Mouse (Mus musculus) lung, embryonic 14.5 days (tissue): Measurements from ENCODE around the gene Tmem184b. TPM values are rescaled to one million over a fixed set of nuclear protein-coding genes. Genes with fewer than 3 reads are reported as not detected.

Experiments used
- ATAC-seq: fragments of 200-750 bp; cut with Nextera tagmentation; 2 replicates; pipeline ENCODE4 v1.8.0; 2017; ENCODE audit warnings: mild to moderate bottlenecking, moderate TSS enrichment, moderate library complexity; ENCODE audit not compliant: insufficient read depth
- DNase-seq: peaks from one replicate; pipeline ENCODE4 v3.0.0-alpha.2; 2015
- H3K27ac ChIP-seq: fragments of 300-500 bp; sonication (generic); 2 replicates; pipeline ENCODE4 v1.5.1; 2014; ENCODE audit warnings: low read depth, mild to moderate bottlenecking, moderate library complexity
- H3K27me3 ChIP-seq: fragments of 300-500 bp; sonication (generic); 2 replicates; pipeline ENCODE4 v1.6.1; 2014; ENCODE audit warnings: low read length, control low read depth; ENCODE audit not compliant: insufficient read depth
- H3K36me3 ChIP-seq: fragments of 300-500 bp; sonication (generic); 2 replicates; pipeline ENCODE4 v1.6.1; 2014; ENCODE audit warnings: control low read depth; ENCODE audit not compliant: insufficient read depth
- H3K4me1 ChIP-seq: fragments of 300-500 bp; sonication (generic); 2 replicates; pipeline ENCODE4 v1.6.1; 2014; ENCODE audit warnings: antibody characterized with exemption, control low read depth; ENCODE audit not compliant: insufficient read depth
- H3K4me2 ChIP-seq: fragments of 300-500 bp; sonication (generic); 2 replicates; pipeline ENCODE4 v1.6.1; 2014; ENCODE audit warnings: mild to moderate bottlenecking
- H3K4me3 ChIP-seq: fragments of 300-500 bp; sonication (generic); 2 replicates; pipeline ENCODE4 v1.5.1; 2014; ENCODE audit warnings: low read depth, low read length
- H3K9ac ChIP-seq: fragments of 300-500 bp; sonication (generic); 2 replicates; pipeline ENCODE4 v1.6.1; 2014
- H3K9me3 ChIP-seq: fragments of 300-500 bp; sonication (generic); 2 replicates; pipeline ENCODE4 v1.6.1; 2016; ENCODE audit warnings: low read depth, low read length, control low read depth
- CTCF ChIP-seq: IDR thresholded peaks from 2 replicates; pipeline ENCODE4 v1.5.1; 2016; ENCODE audit warnings: antibody characterized with exemption, low read depth
- WGBS: fragments of 180-500 bp; shearing (Covaris S2); extraction: QIAGEN DNeasy Blood & Tissue Kit; methylation state at CpG from one replicate; pipeline ENCODE4 v1.1.7; 2014; 5-methylcytosine and 5-hydroxymethylcytosine counted together
- polyA plus RNA-seq: library from polyadenylated mRNA; unstranded; fragments of >200 nt; fragmentation: Nextera tagmentation; extraction: Ambion mirVana; gene quantifications from 2 replicates; pipeline ENCODE4 v1.2.1, GENCODE M21; 2014

Gene Tmem184b
- polyA plus RNA-seq, 1 experiment from 2014 or later, result 77.3 TPM

DNA sequence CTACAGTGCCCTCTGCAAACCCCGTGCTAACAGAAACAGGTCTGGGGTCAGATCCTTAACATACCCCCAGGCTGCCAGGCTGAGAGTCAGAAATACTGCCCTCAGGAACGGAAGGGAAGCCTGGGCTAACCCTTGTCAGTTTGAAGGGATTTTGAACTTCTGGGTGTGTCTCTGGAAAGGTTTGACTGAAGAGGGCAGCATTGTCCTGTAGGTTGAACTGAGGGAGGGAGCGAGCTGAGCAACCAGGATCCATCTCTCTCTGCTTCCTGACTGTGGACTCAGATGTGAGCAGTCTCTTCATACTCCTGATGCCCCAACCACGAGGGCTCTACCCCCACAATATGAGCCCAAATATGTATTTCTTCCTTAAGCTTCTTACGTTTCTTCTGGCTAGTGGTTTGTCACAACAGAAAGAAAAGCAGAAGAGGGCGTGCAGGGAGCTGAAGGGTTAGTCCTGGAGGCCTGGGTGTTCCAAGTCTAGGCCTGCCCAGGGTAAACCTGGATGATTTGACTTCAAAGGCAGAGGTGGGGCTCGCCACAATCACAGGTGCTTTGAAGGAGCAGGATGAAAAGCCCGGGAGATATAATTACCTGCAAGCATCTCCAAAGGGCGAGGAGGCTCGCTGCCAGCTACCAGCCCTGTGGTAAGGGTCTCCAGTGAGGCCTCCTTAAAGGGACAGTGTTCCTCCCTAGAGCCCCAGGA is 8.1 kb upstream of the Tmem184b start:
- 72% methylated on average over 10 of the region's 10 CpGs for WGBS
- no peaks in the 10 kb centered on the region for H3K9me3 ChIP-seq
- H3K27me3 ChIP-seq, result no peaks in the 10 kb centered on the region
- no peak overlapping the region for H3K9ac ChIP-seq
- peak; percentile 34 for DNase-seq
- peaks cover 5% of the 10 kb centered on the region; the same call in 1 of the 2 replicates for H3K36me3 ChIP-seq
- H3K4me2 ChIP-seq, result no peak overlapping the region
- H3K4me1 ChIP-seq, result no peaks in the 10 kb centered on the region
- no peak overlapping the region for H3K4me3 ChIP-seq
- peak; percentile 36; the same call in 1 of the 2 replicates for TF ChIP-seq CTCF
- no peak for ATAC-seq
- H3K27ac ChIP-seq, result no peak overlapping the region

DNA sequence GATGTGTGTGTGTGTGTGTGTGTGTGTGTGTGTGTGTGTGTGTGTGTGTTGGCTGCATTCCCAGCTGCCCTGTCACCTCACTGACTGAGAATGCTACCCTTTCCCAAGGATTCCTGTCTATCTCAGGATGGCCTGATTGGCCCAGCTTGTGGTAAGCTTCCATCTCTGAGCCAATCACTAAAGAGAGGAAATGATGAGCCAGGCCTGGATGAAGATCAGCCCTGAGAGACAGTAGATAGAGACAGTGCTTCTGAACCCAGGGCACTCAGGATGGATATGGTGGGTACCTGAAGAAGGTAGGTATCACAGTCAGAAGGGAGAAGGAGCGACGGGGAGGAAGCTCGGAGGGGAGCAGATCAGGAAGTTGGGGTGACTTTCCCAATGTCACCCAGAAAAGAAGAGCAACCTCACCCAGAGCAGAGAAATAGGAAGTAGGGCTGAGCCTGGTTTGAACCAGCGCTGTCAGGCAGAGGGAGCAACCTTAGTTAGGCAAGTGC is 5.8 kb upstream of the Tmem184b start:
- peak; percentile 58 for DNase-seq
- Histone ChIP-seq H3K9ac (no peak overlapping the region), H3K4me2 (no peak overlapping the region)

DNA sequence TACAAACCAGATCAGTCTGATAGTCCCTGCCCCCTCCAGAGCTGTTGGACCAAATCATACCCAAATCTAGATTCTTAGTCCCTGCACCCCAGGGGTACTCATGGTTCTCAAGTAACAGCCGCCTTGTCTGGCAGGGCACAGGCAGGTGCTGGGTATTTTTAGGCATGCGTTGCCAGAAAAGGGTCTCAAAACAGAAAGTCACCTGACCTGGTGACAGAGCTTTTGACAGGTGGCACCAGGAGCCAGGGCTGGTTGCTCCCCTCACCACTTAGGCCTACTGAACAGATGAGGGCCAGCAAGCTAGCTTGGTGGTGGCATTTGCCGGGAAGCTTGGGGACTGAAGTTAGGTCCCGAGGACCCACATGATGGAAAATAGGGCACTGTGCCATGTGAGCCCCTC is 3.2 kb upstream of the Tmem184b start:
- Histone ChIP-seq H3K27ac (no peak overlapping the region), H3K27me3 (no peaks in the 10 kb centered on the region), H3K36me3 (no peaks in the 10 kb centered on the region), H3K9me3 (no peaks in the 10 kb centered on the region), H3K9ac (no peak overlapping the region), H3K4me3 (no peak overlapping the region), H3K4me1 (peaks cover 7% of the 10 kb centered on the region), H3K4me2 (no peak overlapping the region)
- 80% methylated on average over 4 of the region's 4 CpGs for WGBS
- ATAC-seq, result no peak
- no peak for TF ChIP-seq CTCF
- no peak for DNase-seq

More for the DNA sequence above, 5.8 kb upstream of the Tmem184b start:
- Histone ChIP-seq H3K4me1 (no peaks in the 10 kb centered on the region), H3K9me3 (no peaks in the 10 kb centered on the region), H3K4me3 (no peak overlapping the region), H3K27me3 (no peaks in the 10 kb centered on the region), H3K36me3 (no peaks in the 10 kb centered on the region), H3K27ac (no peak overlapping the region)
- WGBS, result 88% methylated on average over 4 of the region's 4 CpGs
- ATAC-seq, result peak; percentile 67; the same call in 1 of the 2 replicates
- no peak for TF ChIP-seq CTCF

DNA sequence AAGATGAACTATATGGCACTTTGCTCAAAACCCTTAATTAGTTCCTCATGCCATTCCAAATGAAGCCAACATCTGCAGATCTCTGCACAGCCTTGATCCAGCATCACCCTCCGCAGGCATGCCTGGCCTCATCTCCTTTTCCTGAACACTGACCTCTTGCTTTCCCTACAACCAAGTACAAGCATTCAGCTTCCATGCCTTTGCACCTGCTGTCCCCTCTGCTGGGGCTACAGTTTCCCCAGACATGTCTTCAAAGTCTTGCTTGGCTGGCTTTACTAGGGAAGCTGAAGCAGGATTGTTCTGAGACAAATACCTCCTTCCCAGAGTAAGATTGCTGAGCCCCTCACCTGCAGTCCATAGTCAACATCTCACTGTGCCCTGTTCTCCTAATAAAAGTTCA is 908 bp upstream of the Tmem184b start:
- WGBS, result 68% methylated on average over 1 of the region's 1 CpGs
- Histone ChIP-seq H3K4me3 (no peak overlapping the region), H3K27ac (no peak overlapping the region), H3K27me3 (no peaks in the 10 kb centered on the region), H3K4me1 (peaks cover 29% of the 10 kb centered on the region), H3K9ac (no peak overlapping the region), H3K36me3 (no peaks in the 10 kb centered on the region), H3K9me3 (no peaks in the 10 kb centered on the region), H3K4me2 (no peak overlapping the region)
- no peak for TF ChIP-seq CTCF
- no peak for ATAC-seq
- no peak for DNase-seq

DNA sequence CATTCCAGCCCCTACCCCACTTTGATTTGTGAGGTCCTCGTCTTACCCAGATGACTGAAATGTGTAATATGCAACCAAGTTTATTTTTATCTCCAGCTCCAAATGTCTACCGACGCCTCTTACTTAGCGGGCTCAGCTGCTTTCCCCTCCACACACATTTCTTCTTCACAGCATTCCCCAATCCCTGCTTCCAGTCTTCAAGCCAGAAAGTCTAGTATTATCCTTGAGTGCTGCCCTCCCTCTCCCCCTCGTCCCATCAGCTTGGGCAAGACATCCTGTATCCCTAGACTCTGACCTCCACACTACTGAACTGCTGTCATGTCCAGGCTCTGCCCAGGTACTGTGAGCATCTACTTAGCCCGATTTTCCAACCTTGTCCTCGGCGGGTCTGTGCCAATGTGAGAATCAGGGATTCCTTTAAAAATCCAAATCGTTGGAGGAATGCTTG is 418 bp upstream of the Tmem184b start:
- H3K27ac ChIP-seq, result peak overlapping the region; percentile 85; the same call in 1 of the 2 replicates
- H3K9me3 ChIP-seq, result no peaks in the 10 kb centered on the region
- ATAC-seq (peak; percentile 9; the same call in 1 of the 2 replicates), DNase-seq (peak; percentile 44)
- H3K9ac ChIP-seq, result peak overlapping the region; percentile 87
- H3K4me1 ChIP-seq, result peaks cover 32% of the 10 kb centered on the region
- no peak for TF ChIP-seq CTCF
- no peaks in the 10 kb centered on the region for H3K27me3 ChIP-seq
- no peaks in the 10 kb centered on the region for H3K36me3 ChIP-seq
- peak overlapping the region; percentile 94 for H3K4me2 ChIP-seq
- H3K4me3 ChIP-seq, result peak overlapping the region; percentile 96
- WGBS, result 15% methylated on average over 9 of the region's 9 CpGs

DNA sequence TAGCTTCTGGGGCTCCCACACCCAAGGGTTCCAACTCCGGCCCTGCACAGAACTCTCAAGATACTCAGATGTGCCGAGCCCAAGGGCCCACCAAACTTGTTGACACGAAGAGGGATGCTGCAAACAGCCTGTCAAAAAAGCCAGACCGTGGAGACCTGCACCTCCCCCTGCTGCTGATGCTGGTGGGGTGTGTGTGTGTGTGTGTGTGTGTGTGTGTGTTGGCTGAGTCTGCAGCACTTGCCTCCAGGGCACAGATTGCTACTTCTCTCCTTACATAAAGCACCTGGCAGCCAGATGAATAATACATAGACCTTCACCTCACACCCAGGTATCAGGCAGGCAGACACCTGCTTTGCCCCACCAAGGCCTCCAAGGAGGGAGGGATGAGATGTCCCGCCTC is 1.2 kb downstream of the Tmem184b start:
- H3K4me2 ChIP-seq, result peak overlapping the region; percentile 94
- no peak for DNase-seq
- 0 out of 2 replicates have a peak, but pooled peaks cover 3% of the 10 kb centered on the region for H3K36me3 ChIP-seq
- H3K4me1 ChIP-seq, result peaks cover 32% of the 10 kb centered on the region
- H3K4me3 ChIP-seq, result peak overlapping the region; percentile 96
- H3K9ac ChIP-seq, result peak overlapping the region; percentile 87
- 11% methylated on average over 5 of the region's 5 CpGs for WGBS
- H3K9me3 ChIP-seq, result no peaks in the 10 kb centered on the region
- no peaks in the 10 kb centered on the region for H3K27me3 ChIP-seq
- 0 out of 2 replicates have a peak overlapping the region, but pooled peaks have one; percentile 85 for H3K27ac ChIP-seq
- no peak for ATAC-seq
- TF ChIP-seq CTCF, result no peak

DNA sequence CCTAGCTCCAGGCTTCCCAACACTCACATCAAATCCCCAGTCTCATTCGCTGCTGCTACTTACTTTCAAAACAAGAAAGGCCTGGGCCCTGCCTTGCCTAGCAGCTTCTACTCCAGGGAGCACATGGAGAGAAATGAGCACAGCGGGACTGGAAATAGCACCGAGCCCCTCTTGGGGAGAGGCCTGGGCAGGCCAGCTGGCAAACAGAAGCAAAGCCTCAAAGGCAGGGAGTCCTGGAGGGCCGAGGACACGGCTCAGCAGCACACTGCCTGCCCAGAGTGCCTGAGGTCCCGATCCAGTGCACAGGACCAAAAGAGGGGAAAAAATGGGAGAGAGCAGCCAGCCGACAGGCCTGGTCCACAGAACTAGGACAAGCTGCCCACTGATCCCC is 2.4 kb downstream of the Tmem184b start:
- Histone ChIP-seq H3K9ac (peak overlapping the region; percentile 20), H3K4me2 (peak overlapping the region; percentile 94), H3K9me3 (no peaks in the 10 kb centered on the region), H3K27me3 (no peaks in the 10 kb centered on the region), H3K4me3 (peak overlapping the region; percentile 96; the same call in 1 of the 2 replicates), H3K27ac (peak overlapping the region; percentile 61; the same call in 1 of the 2 replicates), H3K36me3 (0 out of 2 replicates have a peak, but pooled peaks cover 3% of the 10 kb centered on the region), H3K4me1 (peaks cover 33% of the 10 kb centered on the region)
- no peak for TF ChIP-seq CTCF
- ATAC-seq (no peak), DNase-seq (no peak)
- 51% methylated on average over 7 of the region's 7 CpGs for WGBS
